Mouse (Mus musculus): ENCODE measurements around the gene Nav2. TPM values are rescaled to one million over a fixed set of nuclear protein-coding genes. Genes with fewer than 3 reads are reported as not detected.

Gene Nav2
- polyA plus RNA-seq, 1 experiment from 2014 or later: 5.8 TPM

- no peaks in the 10 kb centered on the region for H3K36me3 ChIP-seq (ENCODE audit: control insufficient read depth, insufficient read depth)
- H3K27ac ChIP-seq (ENCODE audit: low read depth, low read length): no peak overlapping the region
- ATAC-seq: no peak
- WGBS: 45% methylated on average over 5 of the region's 5 CpGs
- no peak overlapping the region for H3K4me2 ChIP-seq (replicated peaks; ENCODE audit: low read depth)
- H3K9me3 ChIP-seq (ENCODE audit: control insufficient read depth): no peaks in the 10 kb centered on the region
- H3K4me3 ChIP-seq (ENCODE audit: low read depth, low read length): no peak overlapping the region
- peaks cover 14% of the 10 kb centered on the region; the same call in 1 of the 2 replicates for H3K4me1 ChIP-seq (replicated peaks; ENCODE audit: control insufficient read depth, insufficient read depth, low read length)
- H3K9ac ChIP-seq (ENCODE audit: low read depth, low read length): no peak overlapping the region
- no peak for TF ChIP-seq CTCF (IDR thresholded peaks at IDR 0.05; ENCODE audit: low read depth)
- H3K27me3 ChIP-seq (replicated peaks; ENCODE audit: control insufficient read depth, insufficient read depth, low read length): no peaks in the 10 kb centered on the region
Observed at GRCm38 (mm10) chr7:49280427-49280826, 371.9 kb downstream of the Nav2 start.

GRCm38 (mm10) chr7:49282446-49282845 lies 373.9 kb downstream of the Nav2 start:
- no peaks in the 10 kb centered on the region for H3K9me3 ChIP-seq (ENCODE audit: control insufficient read depth)
- no peak for ATAC-seq

GRCm38 (mm10) chr7:49283507-49284361 lies 375.2 kb downstream of the Nav2 start:
- Histone ChIP-seq H3K27me3 (replicated peaks; ENCODE audit: control insufficient read depth, insufficient read depth, low read length) (no peaks in the 10 kb centered on the region), H3K9me3 (ENCODE audit: control insufficient read depth) (no peaks in the 10 kb centered on the region), H3K27ac (ENCODE audit: low read depth, low read length) (no peak overlapping the region; the same call in 1 of the 2 replicates), H3K36me3 (ENCODE audit: control insufficient read depth, insufficient read depth) (no peaks in the 10 kb centered on the region), H3K4me3 (ENCODE audit: low read depth, low read length) (no peak overlapping the region), H3K4me2 (replicated peaks; ENCODE audit: low read depth) (peak overlapping the region; percentile 24), H3K9ac (ENCODE audit: low read depth, low read length) (no peak overlapping the region), H3K4me1 (replicated peaks; ENCODE audit: control insufficient read depth, insufficient read depth, low read length) (peaks cover 14% of the 10 kb centered on the region; the same call in 1 of the 2 replicates)
- WGBS: 15% methylated on average over 11 of the region's 11 CpGs
- ATAC-seq: peak; percentile 92
- peak; percentile 67 for TF ChIP-seq CTCF (IDR thresholded peaks at IDR 0.05; ENCODE audit: low read depth)

More at GRCm38 (mm10) chr7:49282446-49282845, 373.9 kb downstream of the Nav2 start:
- Histone ChIP-seq H3K9ac (ENCODE audit: low read depth, low read length) (no peak overlapping the region), H3K27me3 (replicated peaks; ENCODE audit: control insufficient read depth, insufficient read depth, low read length) (no peaks in the 10 kb centered on the region), H3K27ac (ENCODE audit: low read depth, low read length) (no peak overlapping the region), H3K4me2 (replicated peaks; ENCODE audit: low read depth) (no peak overlapping the region), H3K36me3 (ENCODE audit: control insufficient read depth, insufficient read depth) (no peaks in the 10 kb centered on the region), H3K4me3 (ENCODE audit: low read depth, low read length) (no peak overlapping the region), H3K4me1 (replicated peaks; ENCODE audit: control insufficient read depth, insufficient read depth, low read length) (peaks cover 14% of the 10 kb centered on the region; the same call in 1 of the 2 replicates)
- TF ChIP-seq CTCF (IDR thresholded peaks at IDR 0.05; ENCODE audit: low read depth): no peak
- 87% methylated on average over 7 of the region's 7 CpGs for WGBS

- WGBS: 43% methylated on average over 8 of the region's 8 CpGs
- Histone ChIP-seq H3K36me3 (ENCODE audit: control insufficient read depth, insufficient read depth) (no peaks in the 10 kb centered on the region), H3K27ac (ENCODE audit: low read depth, low read length) (no peak overlapping the region), H3K9me3 (ENCODE audit: control insufficient read depth) (no peaks in the 10 kb centered on the region), H3K4me3 (ENCODE audit: low read depth, low read length) (no peak overlapping the region), H3K4me2 (replicated peaks; ENCODE audit: low read depth) (no peak overlapping the region), H3K9ac (ENCODE audit: low read depth, low read length) (no peak overlapping the region), H3K27me3 (replicated peaks; ENCODE audit: control insufficient read depth, insufficient read depth, low read length) (no peaks in the 10 kb centered on the region), H3K4me1 (replicated peaks; ENCODE audit: control insufficient read depth, insufficient read depth, low read length) (peaks cover 9% of the 10 kb centered on the region; the same call in 1 of the 2 replicates)
- no peak for TF ChIP-seq CTCF (IDR thresholded peaks at IDR 0.05; ENCODE audit: low read depth)
- ATAC-seq: no peak
Observed at GRCm38 (mm10) chr7:49288186-49288585, 379.7 kb downstream of the Nav2 start.

- 37% methylated on average over 4 of the region's 4 CpGs for WGBS
- H3K27ac ChIP-seq (ENCODE audit: low read depth, low read length): peak overlapping the region; percentile 87
- H3K36me3 ChIP-seq (ENCODE audit: control insufficient read depth, insufficient read depth): no peaks in the 10 kb centered on the region
- H3K4me2 ChIP-seq (replicated peaks; ENCODE audit: low read depth): peak overlapping the region; percentile 48; the same call in 1 of the 2 replicates
- H3K9ac ChIP-seq (ENCODE audit: low read depth, low read length): no peak overlapping the region
- no peaks in the 10 kb centered on the region for H3K27me3 ChIP-seq (replicated peaks; ENCODE audit: control insufficient read depth, insufficient read depth, low read length)
- no peaks in the 10 kb centered on the region for H3K9me3 ChIP-seq (ENCODE audit: control insufficient read depth)
- ATAC-seq: peak; percentile 48
- H3K4me3 ChIP-seq (ENCODE audit: low read depth, low read length): peak overlapping the region; percentile 21
- H3K4me1 ChIP-seq (replicated peaks; ENCODE audit: control insufficient read depth, insufficient read depth, low read length): peaks cover 3% of the 10 kb centered on the region; the same call in 1 of the 2 replicates
- TF ChIP-seq CTCF (IDR thresholded peaks at IDR 0.05; ENCODE audit: low read depth): no peak
Observed at GRCm38 (mm10) chr7:49290308-49290707, 381.8 kb downstream of the Nav2 start.

- Histone ChIP-seq H3K4me1 (replicated peaks; ENCODE audit: control insufficient read depth, insufficient read depth, low read length) (peaks cover 3% of the 10 kb centered on the region; the same call in 1 of the 2 replicates), H3K4me3 (ENCODE audit: low read depth, low read length) (peak overlapping the region; percentile 21), H3K27me3 (replicated peaks; ENCODE audit: control insufficient read depth, insufficient read depth, low read length) (no peaks in the 10 kb centered on the region), H3K9ac (ENCODE audit: low read depth, low read length) (peak overlapping the region; percentile 57), H3K9me3 (ENCODE audit: control insufficient read depth) (no peaks in the 10 kb centered on the region), H3K27ac (ENCODE audit: low read depth, low read length) (peak overlapping the region; percentile 87), H3K36me3 (ENCODE audit: control insufficient read depth, insufficient read depth) (no peaks in the 10 kb centered on the region), H3K4me2 (replicated peaks; ENCODE audit: low read depth) (peak overlapping the region; percentile 48)
- 0 out of 2 replicates have a peak, but pooled peaks have one; percentile 20 for TF ChIP-seq CTCF (IDR thresholded peaks at IDR 0.05; ENCODE audit: low read depth)
- peak; percentile 81 for ATAC-seq
- whole genome bisulfite sequencing: 52% methylated on average over 8 of the region's 8 CpGs
Observed at GRCm38 (mm10) chr7:49291208-49291892, 382.8 kb downstream of the Nav2 start.

All from intestine, postnatal 0 days (tissue).